Mouse (Mus musculus) testis, adult 2 months (tissue): ENCODE results near the gene Sfn. TPM values are rescaled to one million over a fixed set of nuclear protein-coding genes. Genes with fewer than 3 reads are reported as not detected.

Experiments
- H3K27ac ChIP-seq: fragments of 200-500 bp; 2 replicates; pipeline ENCODE4 v1.5.1; 2012; ENCODE audit warnings: low read depth, low read length; ENCODE audit not compliant: control insufficient read depth, insufficient read depth
- H3K27me3 ChIP-seq: fragments of 200-500 bp; 2 replicates; pipeline ENCODE4 v1.6.1; 2012; ENCODE audit warnings: mild to moderate bottlenecking, low read length, moderate library complexity; ENCODE audit not compliant: control insufficient read depth, insufficient read depth
- H3K36me3 ChIP-seq: fragments of 200-500 bp; 2 replicates; pipeline ENCODE4 v1.6.1; 2012; ENCODE audit warnings: mild to moderate bottlenecking, low read length; ENCODE audit not compliant: control insufficient read depth, insufficient read depth
- H3K4me1 ChIP-seq: fragments of 200-500 bp; 2 replicates; pipeline ENCODE4 v1.6.1; 2012; ENCODE audit warnings: low read length; ENCODE audit not compliant: control insufficient read depth, insufficient read depth
- H3K4me3 ChIP-seq: fragments of 200-500 bp; 2 replicates; pipeline ENCODE4 v1.5.1; 2012; ENCODE audit warnings: low read depth, mild to moderate bottlenecking, low read length, moderate library complexity, mixed read lengths; ENCODE audit not compliant: control insufficient read depth
- CTCF ChIP-seq: fragments of 200-500 bp; IDR thresholded peaks from 2 replicates; pipeline ENCODE4 v1.5.1; 2012; ENCODE audit warnings: low read depth, mild to moderate bottlenecking, inconsistent platforms, low read length, moderate library complexity; ENCODE audit not compliant: control insufficient read depth, insufficient read depth, insufficient replicate concordance
- POLR2A ChIP-seq: fragments of 200-500 bp; IDR thresholded peaks from 2 replicates; pipeline ENCODE4 v1.6.1; 2012; ENCODE audit warnings: low read depth, mild to moderate bottlenecking, inconsistent platforms, low read length, moderate library complexity; ENCODE audit not compliant: control insufficient read depth
- polyA plus RNA-seq: library from polyadenylated mRNA; depleted of rRNA; stranded (reverse); fragments of >200 nt; gene quantifications from 2 replicates; pipeline ENCODE4 v1.2.3, GENCODE M21; 2012

The Sfn gene
- polyA plus RNA-seq, 1 experiment = 1.1 TPM

- TF ChIP-seq CTCF (no peak), POLR2A (no peak)
- Histone ChIP-seq H3K4me3 (peak overlapping the region; percentile 75), H3K27me3 (no peaks in the 10 kb centered on the region), H3K27ac (no peak overlapping the region), H3K4me1 (peaks cover 17% of the 10 kb centered on the region), H3K36me3 (no peaks in the 10 kb centered on the region)
These were observed 2.9 kb downstream of the Sfn start for GRCm38 (mm10) chr4:133599116-133599515.

- Histone ChIP-seq H3K4me1 (peaks cover 17% of the 10 kb centered on the region), H3K4me3 (no peak overlapping the region), H3K36me3 (no peaks in the 10 kb centered on the region), H3K27ac (no peak overlapping the region), H3K27me3 (no peaks in the 10 kb centered on the region)
- no peak for TF ChIP-seq POLR2A
- no peak for TF ChIP-seq CTCF
These were observed 3.4 kb downstream of the Sfn start for GRCm38 (mm10) chr4:133598616-133599015.

- Histone ChIP-seq H3K27me3 (no peaks in the 10 kb centered on the region), H3K27ac (no peak overlapping the region), H3K4me3 (no peak overlapping the region), H3K36me3 (peaks cover 1% of the 10 kb centered on the region; the same call in 1 of the 2 replicates), H3K4me1 (peaks cover 7% of the 10 kb centered on the region)
- TF ChIP-seq POLR2A (no peak), CTCF (no peak)
These were observed 5.9 kb downstream of the Sfn start for GRCm38 (mm10) chr4:133596084-133596483.

GRCm38 (mm10) chr4:133595538-133595937 lies 6.4 kb downstream of the Sfn start:
- no peak overlapping the region for H3K4me3 ChIP-seq
- TF ChIP-seq CTCF (no peak), POLR2A (no peak)
- H3K36me3 ChIP-seq = peaks cover 4% of the 10 kb centered on the region
- no peaks in the 10 kb centered on the region for H3K27me3 ChIP-seq
- no peak overlapping the region for H3K27ac ChIP-seq
- H3K4me1 ChIP-seq = peaks cover 7% of the 10 kb centered on the region

DNA sequence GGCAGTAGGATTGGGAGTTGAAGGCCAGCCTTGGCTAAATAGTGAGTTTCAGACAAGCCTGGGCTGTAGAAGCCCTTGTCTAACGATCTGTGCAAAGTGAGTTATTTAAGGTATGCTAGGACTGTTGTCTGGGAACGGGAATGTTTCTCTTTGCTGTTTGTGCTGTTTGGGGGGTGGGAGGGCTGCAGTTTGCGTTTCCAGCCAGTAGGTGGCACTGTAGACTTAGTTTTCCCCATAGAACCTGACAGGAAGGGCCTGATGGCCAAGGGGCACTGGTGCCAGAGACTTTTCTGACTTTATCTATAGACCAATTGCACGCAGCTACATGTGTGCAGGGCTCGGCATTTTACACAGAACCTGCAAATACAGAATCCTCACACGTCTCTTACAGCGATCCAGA lies 9.4 kb downstream of the Sfn start:
- H3K4me3 ChIP-seq = no peak overlapping the region
- TF ChIP-seq POLR2A (no peak), CTCF (peak; percentile 92; the same call in 1 of the 2 replicates)
- H3K4me1 ChIP-seq = no peaks in the 10 kb centered on the region
- no peak overlapping the region for H3K27ac ChIP-seq
- H3K36me3 ChIP-seq = peaks cover 7% of the 10 kb centered on the region
- H3K27me3 ChIP-seq = no peaks in the 10 kb centered on the region

DNA sequence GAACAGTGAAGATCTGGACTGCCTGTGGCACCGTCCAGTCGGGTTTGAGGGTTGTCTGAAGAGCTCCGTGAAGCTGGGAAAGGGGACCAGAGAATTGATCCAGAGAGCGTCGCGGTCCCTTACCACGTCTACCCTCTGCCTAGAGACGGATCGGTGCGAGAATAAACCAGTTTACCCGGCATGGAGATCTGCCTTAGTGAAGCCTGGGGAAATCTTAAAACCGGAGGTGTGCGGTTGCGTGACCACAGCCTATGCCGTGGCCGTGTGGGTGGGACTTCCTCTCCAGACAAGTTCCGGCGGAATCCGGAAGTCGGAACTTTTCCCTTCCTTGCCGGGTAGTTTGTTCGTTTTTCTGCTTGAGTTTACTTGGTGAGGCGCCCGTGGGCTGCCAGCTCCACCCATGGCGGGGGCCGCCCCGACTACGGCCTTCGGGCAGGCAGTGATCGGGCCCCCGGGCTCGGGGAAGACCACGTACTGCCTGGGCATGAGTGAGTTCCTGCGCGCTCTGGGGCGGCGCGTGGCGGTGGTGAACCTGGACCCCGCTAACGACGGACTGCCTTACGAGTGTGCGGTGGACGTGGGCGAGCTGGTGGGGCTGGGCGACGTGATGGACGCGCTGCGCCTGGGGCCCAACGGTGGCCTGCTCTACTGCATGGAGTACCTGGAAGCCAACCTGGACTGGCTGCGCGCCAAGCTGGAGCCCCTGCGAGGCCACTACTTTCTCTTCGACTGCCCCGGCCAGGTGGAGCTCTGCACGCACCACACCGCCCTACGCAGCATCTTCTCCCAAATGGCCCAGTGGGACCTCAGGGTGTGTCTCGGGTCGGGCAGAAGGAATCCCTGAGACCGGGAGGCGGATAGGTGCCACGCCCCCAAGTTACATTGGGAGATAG lies 17.7 kb downstream of the Sfn start, which contains the start of gene Gpn2:
Gpn2 (plus strand) TSS at position 304 of the 893 bp plus-strand sequence.
- TF ChIP-seq POLR2A = peak; percentile 67
- no peak for TF ChIP-seq CTCF
- Histone ChIP-seq H3K4me3 (peak within 1 kb of the TSS; percentile 99), H3K27ac (peak within 1 kb of the TSS; percentile 94), H3K27me3 (no peaks in the 10 kb centered on the region), H3K4me1 (peaks cover 8% of the 10 kb centered on the region), H3K36me3 (peaks cover 4% of the 10 kb centered on the region)

- no peak for TF ChIP-seq CTCF
- TF ChIP-seq POLR2A = no peak
- peak overlapping the region; percentile 91 for H3K27ac ChIP-seq
- H3K4me1 ChIP-seq = peaks cover 8% of the 10 kb centered on the region
- peak overlapping the region; percentile 99 for H3K4me3 ChIP-seq
- H3K27me3 ChIP-seq = no peaks in the 10 kb centered on the region
- peaks cover 5% of the 10 kb centered on the region for H3K36me3 ChIP-seq
These were observed 18.3 kb downstream of the Sfn start for GRCm38 (mm10) chr4:133583690-133584058.

- no peak overlapping the region for H3K4me3 ChIP-seq
- TF ChIP-seq POLR2A (no peak), CTCF (no peak)
- H3K27me3 ChIP-seq = no peaks in the 10 kb centered on the region
- H3K4me1 ChIP-seq = peaks cover 3% of the 10 kb centered on the region
- no peak overlapping the region for H3K27ac ChIP-seq
- peaks cover 4% of the 10 kb centered on the region; the same call in 1 of the 2 replicates for H3K36me3 ChIP-seq
These were observed 24.0 kb downstream of the Sfn start for GRCm38 (mm10) chr4:133577983-133578382.
